Mouse (Mus musculus) retina, postnatal 7 days (tissue): ENCODE measurements at regions not wholly inside any gene's neighbourhood (a gene's known extent, or its start where the extent isn't known, plus 50 kb on each side); places are given as distances from the start of the nearest gene placed in this dataset.
A peak's percentile ranks its signal among the peaks of the same experiment; 100 is the strongest.
"Not testable (repeated sequence)": the region's sequence is repeated elsewhere in the genome, so short reads cannot be mapped to it uniquely, and the experiment has no call there.

Experiments
- DNase-seq: peaks from one replicate; pipeline ENCODE4 v3.0.0-alpha.2; 2012; ENCODE audit warnings: low read depth, low spot score

- no peak for DNase-seq
Measured at GRCm38 (mm10) chr5:45382804-45383203, 67.2 kb downstream of the Qdpr start.

DNA sequence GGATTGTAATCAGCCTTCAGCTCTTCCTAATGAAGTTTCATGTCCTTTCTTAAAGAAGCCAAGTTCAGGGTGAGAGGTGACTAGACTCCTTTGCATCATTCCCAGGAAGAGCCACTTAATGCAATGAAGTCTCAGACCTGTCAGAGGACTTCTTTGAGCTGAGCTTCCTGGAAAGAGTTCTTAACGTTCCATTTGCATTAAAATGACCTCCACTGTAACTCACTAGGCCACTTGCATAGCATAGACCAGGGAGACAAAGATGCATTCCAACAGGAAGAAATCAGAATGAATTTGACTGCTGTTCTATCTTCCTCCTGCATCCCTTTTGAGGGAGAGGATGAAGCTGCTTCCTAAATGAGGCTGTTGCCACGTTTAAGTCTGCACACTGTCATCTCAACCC lies 71.5 kb downstream of the Qdpr start:
- DNase-seq: no peak

GRCm38 (mm10) chr5:45373069-45373468 lies 77.0 kb downstream of the Qdpr start:
- DNase-seq: no peak

DNA sequence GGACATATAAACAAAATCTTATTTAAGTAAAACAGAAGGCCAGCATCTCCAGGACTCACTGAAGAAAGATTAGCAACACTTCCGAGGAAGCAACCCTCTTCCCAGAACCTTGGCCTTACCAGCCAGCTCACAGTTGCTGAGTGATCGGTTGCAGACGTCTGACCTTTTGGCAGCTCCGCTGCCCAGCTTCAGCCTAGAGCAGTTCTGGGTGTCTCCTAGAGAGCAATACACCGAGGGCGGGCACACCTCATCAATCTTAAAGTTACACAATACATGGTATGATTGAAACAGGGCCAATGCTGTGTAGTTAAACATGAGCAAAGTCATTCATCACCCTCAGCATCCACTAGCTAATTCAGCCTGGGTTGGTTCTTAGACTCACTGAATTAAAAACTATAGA lies 81.6 kb downstream of the Qdpr start:
- DNase-seq: no peak

DNA sequence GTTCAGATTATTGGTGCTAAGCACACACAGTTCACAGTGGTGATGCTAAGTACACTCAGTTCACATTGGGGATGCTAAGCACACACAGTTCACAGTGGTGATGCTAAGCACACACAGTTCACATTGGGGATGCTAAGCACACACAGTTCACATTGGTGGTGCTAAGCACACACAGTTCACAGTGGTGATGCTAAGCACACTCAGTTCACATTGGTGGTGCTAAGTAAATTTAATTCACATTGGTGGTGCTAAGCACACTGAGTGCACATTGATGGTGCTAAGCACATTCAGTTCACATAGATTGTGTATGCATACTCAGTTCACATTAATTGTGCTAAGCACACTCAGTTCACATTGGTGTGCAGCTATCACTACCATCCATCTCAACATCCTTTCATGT lies 89.8 kb downstream of the Qdpr start:
- no peak for DNase-seq

- DNase-seq: no peak
Measured at GRCm38 (mm10) chr5:45340411-45340810, 109.6 kb downstream of the Qdpr start.

DNA sequence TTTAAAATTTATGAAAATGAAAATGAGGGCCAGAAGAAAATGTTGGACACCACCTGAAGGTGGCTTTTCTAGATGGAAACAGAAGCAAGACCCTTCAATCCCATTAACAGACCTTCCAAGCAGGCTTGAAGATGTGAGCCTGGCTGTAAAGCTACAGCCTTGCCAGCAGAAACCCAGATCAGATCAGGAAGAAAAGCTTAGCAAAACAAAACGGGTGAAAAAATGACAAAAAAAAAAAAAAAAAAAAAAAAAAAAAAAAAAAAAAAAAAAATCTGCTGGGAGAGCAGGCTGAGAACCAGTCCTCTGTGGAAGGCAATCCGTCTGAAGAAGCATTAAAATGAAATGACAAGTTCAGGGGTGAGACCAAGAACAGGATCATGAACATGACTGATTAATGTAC lies 113.2 kb downstream of the Qdpr start:
- DNase-seq: no peak

DNA sequence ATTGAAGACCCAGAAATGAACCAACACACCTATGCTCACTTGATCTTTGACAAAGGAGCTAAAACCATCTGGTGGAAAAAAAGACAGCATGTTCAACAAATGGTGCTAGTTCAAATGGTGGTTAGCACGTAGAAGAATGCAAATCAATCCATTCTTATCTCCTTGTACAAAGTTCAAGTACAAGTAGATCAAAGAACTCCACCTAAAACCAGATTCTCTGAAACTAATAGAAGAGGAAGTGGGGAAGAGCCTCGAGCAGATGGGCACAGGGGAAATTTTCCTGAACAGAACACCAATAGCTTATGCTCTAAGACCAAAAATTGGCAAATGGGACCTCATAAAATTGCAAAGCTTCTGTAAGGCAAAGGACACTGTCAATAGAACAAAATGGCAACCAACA lies 125.6 kb downstream of the Qdpr start:
- not testable (repeated sequence) for DNase-seq

GRCm38 (mm10) chr5:45323500-45323899 lies 126.5 kb downstream of the Qdpr start:
- DNase-seq: no peak

DNA sequence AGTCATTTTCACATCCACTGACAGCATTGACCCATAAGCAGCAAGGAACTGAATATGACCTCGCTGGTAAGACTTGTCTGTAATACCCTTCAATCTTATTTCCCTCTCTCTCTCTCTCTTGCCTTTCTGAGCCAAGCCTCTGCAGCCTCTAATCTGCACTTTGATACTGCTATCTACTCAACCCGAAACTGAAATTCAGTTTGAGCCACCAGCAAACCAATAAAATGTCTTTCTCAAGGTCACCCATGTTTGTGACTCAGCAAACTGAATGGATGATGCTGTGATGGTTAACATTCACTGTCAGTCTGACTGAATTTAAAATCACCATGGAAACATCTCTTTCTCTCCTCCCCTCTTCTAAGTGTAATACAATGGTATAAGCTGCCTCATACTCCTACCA lies 132.0 kb downstream of the Qdpr start:
- no peak for DNase-seq

DNA sequence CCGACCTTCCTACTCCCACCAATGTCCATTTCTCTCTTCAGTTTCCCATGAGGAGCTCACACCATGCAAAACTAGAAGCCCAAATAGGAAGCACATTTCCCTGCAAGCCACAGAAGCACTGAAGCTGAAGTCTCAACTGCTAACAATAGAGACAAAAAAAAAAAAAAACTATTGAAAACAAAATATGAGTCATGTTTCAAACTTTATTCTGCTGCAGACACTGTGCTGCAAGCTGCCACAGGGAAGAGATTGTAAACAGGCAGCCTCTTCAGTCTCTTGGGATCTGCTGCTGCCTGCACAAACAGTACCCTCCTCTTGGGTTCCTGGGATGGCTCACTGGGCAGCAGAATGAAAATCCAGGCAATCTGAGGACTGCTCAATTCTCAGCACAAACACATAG lies 148.9 kb downstream of the Qdpr start:
- DNase-seq: no peak

- DNase-seq: no peak
Measured at GRCm38 (mm10) chr5:45298872-45299271, 151.2 kb downstream of the Qdpr start.

DNA sequence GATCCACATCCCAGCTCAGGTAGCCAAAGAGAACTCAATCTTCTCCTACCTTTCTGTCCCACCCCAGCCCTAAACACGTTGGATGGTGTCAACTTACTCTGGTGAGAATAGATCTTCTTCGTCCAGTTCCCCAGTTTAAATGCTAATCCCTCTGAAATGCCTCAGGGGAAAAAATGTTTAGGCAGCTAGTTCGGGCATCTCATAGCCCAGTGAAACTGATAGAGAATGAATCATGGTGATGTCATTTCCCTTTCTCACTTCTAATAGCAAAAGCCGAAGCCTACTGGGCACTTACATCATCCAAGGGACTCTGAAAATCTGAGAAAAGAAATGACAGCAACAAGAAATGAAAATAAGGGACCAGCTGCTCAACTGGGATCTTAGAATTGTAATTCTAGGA lies 154.9 kb downstream of the Qdpr start:
- DNase-seq: no peak

- DNase-seq: no peak
Measured at GRCm38 (mm10) chr5:45292833-45293546, 157.0 kb downstream of the Qdpr start.

DNA sequence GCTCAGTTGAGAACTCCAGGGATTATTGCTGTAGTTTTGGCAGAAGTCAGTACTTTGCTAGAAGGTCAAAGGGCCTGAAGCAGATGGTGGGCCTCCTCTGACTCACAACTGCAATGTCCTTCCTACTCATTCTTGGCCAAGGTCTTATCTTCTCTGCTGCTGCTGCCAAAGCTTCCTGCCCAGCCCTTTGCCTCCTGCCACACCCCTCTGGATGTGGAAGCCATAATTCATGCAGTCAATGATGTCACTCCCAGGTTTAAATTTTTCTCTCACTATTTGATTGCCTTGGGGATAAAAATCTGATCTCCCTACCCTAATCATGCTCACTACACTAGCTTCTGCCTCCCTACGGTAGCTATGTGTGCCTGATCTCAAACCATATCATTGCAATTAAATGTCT lies 157.7 kb downstream of the Qdpr start:
- no peak for DNase-seq

GRCm38 (mm10) chr5:45291752-45292151 lies 158.3 kb downstream of the Qdpr start:
- DNase-seq: no peak

- DNase-seq: no peak
Measured at GRCm38 (mm10) chr5:45291276-45291675, 158.8 kb downstream of the Qdpr start.

DNA sequence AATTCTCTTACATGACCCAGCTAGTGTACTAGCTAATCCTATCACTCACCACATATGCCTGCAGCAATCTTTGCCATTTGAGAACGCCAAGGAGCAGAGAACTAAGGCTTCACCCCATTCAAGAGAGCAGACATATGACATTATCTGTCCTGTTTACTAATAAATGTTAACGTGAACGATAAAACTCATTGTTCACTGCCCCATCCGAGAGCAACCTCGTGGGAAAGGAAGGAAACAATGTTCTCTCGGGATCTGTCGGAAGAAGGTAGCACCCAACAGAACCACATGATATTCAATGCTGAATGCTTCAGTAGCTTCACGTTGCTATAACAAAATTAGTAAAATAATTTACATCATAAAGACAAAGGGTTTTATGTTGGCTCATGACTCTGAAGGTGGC lies 163.6 kb downstream of the Qdpr start:
- DNase-seq: no peak

GRCm38 (mm10) chr5:45284680-45285079 lies 165.4 kb downstream of the Qdpr start:
- DNase-seq: no peak

- DNase-seq: no peak
Measured at GRCm38 (mm10) chr5:45283908-45284415, 166.1 kb downstream of the Qdpr start.

DNA sequence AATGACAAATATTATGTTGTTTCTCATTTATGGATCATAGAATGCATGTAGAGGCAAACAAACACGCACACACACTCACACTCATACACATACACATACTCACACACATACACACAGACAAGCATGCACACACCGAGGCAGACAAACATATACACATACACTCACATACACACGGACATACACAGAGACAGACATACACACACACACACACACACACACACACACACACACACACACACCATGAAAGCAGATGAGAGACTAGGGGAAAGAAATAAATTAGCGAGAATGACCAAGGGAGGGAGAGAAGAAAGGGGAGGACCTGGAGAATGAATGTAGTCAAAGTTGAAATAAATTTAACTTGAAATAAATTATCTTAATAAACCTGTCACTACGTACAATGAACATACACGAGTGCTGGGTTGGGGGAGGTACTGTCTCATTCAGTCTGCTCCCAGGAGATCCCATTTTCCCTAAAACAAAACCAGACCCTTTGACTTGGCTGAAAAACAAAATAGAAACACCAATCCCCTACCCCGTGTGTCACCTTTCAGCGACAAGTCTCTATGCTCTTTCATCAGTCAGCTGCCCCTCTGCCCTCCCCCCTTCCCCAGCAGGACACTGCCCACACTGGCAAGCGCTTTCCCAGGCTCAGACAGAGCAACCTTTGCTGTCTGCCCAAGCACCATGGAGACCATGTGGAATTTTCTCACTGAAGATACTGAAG lies 167.7 kb downstream of the Qdpr start:
- no peak for DNase-seq

- peak; percentile 63 for DNase-seq
Measured at GRCm38 (mm10) chr5:45278571-45278970, 171.5 kb downstream of the Qdpr start.

DNA sequence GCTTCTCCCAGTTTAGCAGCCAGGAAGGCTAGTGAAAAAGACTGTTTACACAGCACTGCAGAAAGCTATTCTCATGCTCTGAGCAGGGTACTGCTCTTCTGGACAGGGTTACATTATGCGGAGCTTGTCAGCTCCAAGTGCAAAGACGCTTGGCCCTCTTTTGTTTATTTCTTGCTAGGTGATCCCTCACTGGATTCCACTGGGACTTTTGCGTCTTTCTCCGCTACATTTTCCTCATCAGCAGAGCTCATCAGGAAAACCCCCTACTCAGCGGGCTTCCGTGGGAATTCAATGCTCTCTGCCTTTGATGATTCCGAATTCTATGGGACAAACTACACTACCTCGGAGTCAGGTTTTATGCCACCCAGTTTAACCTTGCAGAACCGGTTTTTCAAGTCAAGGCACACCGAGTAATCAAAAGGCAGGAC lies 172.0 kb downstream of the Qdpr start:
- DNase-seq: no peak
